Mouse (Mus musculus) erythroblast, embryonic 14.5 days (primary cell): ENCODE data around the gene Arhgap22.

Source experiments
- GATA1 ChIP-seq: IDR thresholded peaks from 2 replicates; pipeline ENCODE4 v1.6.1; 2012; ENCODE audit warnings: low read length, inconsistent platforms, mixed read lengths
- TAL1 ChIP-seq: IDR thresholded peaks from 3 replicates; pipeline ENCODE4 v1.6.1; 2012; ENCODE audit warnings: low read length, inconsistent platforms, mixed read lengths

DNA sequence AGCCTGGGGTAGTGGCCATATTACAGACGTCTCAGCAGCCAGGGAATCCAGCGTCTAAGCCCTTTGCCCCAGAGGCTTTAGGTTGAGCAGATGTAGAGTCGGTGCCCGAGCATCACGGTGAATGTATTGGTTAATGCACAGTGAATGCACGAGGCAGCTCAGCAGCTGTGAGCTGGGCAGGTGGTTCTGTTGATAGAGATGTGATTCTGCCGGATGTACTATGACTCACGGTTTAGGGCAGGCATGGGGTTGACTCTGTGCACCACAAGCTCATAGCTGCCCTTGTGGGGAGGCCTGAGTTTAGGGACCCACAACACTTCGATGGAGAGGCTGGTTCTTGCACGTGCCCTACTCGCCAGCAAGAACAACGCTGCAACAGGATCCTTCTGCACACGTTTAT, 51.0 kb downstream of the Arhgap22 start:
- TF ChIP-seq TAL1, result no peak
- no peak for TF ChIP-seq GATA1
